ENCODE assay signal across 16 mouse cellular contexts in the genomic region with DNA sequence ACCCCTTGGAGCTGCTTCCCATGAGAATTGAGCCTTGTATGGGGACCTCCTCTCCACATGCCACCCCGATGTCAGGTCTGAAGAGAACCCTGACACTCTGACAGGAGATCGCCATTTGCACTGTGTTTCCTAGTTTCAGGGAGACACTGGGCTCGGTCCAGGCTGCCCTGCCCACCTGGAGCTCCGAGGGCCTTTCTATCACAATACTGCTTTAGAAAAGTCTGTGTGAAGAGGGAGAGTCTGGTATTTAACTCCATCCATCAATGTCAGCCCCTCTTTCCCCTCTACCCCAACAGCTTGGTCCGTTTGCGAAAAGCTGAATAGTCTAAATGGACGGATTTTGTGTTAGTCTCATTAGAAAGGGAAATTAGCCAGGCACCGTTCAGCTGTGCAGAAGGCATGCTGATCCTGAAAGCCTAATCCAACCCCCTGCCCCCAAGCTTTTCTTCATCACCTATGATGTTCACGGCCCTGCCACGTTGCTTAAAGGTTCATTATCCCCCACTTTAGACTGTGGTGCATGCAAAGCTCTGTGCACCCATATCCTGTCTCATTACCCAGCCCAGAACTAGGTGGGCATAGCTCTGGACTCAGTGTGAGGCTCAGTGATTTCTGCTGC.
DNase-seq lines count a peak whose midpoint lies in the region; ATAC-seq lines count a peak whose summit lies in the region.
"Had no signal": no experiment of that assay in that cellular context is flagged by ENCODE, and none has a peak within 500 bp of the region (broad histone marks: within the 10 kb centered on the region; RNA-seq: fewer than 3 reads in every experiment).

No protein-coding gene starts in this region.

- no peaks in the 10 kb centered on the region for H3K27me3 ChIP-seq in embryonic facial prominence, embryonic 10.5 days (replicated peaks; ENCODE audit: low read depth, poor library complexity, severe bottlenecking)
- H3K27me3 ChIP-seq in forebrain, embryonic 15.5 days = no peaks in the 10 kb centered on the region
- H3K27me3 ChIP-seq in neural tube, embryonic 12.5 days (replicated peaks) = no peaks in the 10 kb centered on the region
- H3K27me3 ChIP-seq: liver, embryonic 15.5 days had no signal

- H3K4me3 ChIP-seq in embryonic facial prominence, embryonic 10.5 days = no peak overlapping the region
- no peak overlapping the region for H3K4me3 ChIP-seq in forebrain, embryonic 15.5 days
- no peak overlapping the region for H3K4me3 ChIP-seq in neural tube, embryonic 12.5 days
- H3K4me3 ChIP-seq: heart, adult 2 months; limb, embryonic 10.5 days; liver, embryonic 15.5 days had no signal

- peaks cover 8% of the 10 kb centered on the region; the same call in 1 of the 2 replicates for H3K4me1 ChIP-seq in embryonic facial prominence, embryonic 10.5 days
- peaks cover 56% of the 10 kb centered on the region for H3K4me1 ChIP-seq in forebrain, embryonic 15.5 days
- peaks cover 11% of the 10 kb centered on the region for H3K4me1 ChIP-seq in neural tube, embryonic 12.5 days
- H3K4me1 ChIP-seq: liver, embryonic 15.5 days had no signal

- WGBS in embryonic facial prominence, embryonic 10.5 days = 52% methylated on average over 10 of the region's 10 CpGs
- 7% methylated on average over 10 of the region's 10 CpGs for WGBS in forebrain, embryonic 15.5 days
- WGBS in neural tube, embryonic 12.5 days = 12% methylated on average over 10 of the region's 10 CpGs

- H3K9ac ChIP-seq in forebrain, embryonic 15.5 days (replicated peaks) = no peak overlapping the region
- no peak overlapping the region for H3K9ac ChIP-seq in neural tube, embryonic 12.5 days
- H3K9ac ChIP-seq: liver, embryonic 15.5 days had no signal

- peak overlapping the region; percentile 28 for H3K4me2 ChIP-seq in forebrain, embryonic 15.5 days (replicated peaks)
- peak overlapping the region; percentile 21 for H3K4me2 ChIP-seq in neural tube, embryonic 12.5 days (replicated peaks)
- H3K4me2 ChIP-seq: liver, embryonic 15.5 days had no signal

- H3K9me3 ChIP-seq in embryonic facial prominence, embryonic 10.5 days = no peaks in the 10 kb centered on the region
- H3K9me3 ChIP-seq in forebrain, embryonic 15.5 days = no peaks in the 10 kb centered on the region
- H3K9me3 ChIP-seq in neural tube, embryonic 12.5 days = no peaks in the 10 kb centered on the region
- H3K9me3 ChIP-seq: limb, embryonic 10.5 days; liver, embryonic 15.5 days had no signal

- H3K27ac ChIP-seq in embryonic facial prominence, embryonic 10.5 days (replicated peaks) = peak overlapping the region; percentile 59; the same call in 1 of the 2 replicates
- peak overlapping the region; percentile 60 for H3K27ac ChIP-seq in forebrain, embryonic 15.5 days (replicated peaks)
- H3K27ac ChIP-seq in neural tube, embryonic 12.5 days = peak overlapping the region; percentile 59; the same call in 1 of the 2 replicates
- H3K27ac ChIP-seq: heart, adult 2 months; limb, embryonic 10.5 days; liver, embryonic 15.5 days had no signal

- no peaks in the 10 kb centered on the region for H3K36me3 ChIP-seq in embryonic facial prominence, embryonic 10.5 days (replicated peaks)
- H3K36me3 ChIP-seq in forebrain, embryonic 15.5 days = no peaks in the 10 kb centered on the region
- H3K36me3 ChIP-seq in neural tube, embryonic 12.5 days = no peaks in the 10 kb centered on the region
- H3K36me3 ChIP-seq: limb, embryonic 10.5 days; liver, embryonic 15.5 days had no signal

- DNase-seq in embryonic facial prominence, embryonic 10.5 days (ENCODE audit: low spot score) = no peak
- DNase-seq in mesoderm, embryonic 11.5 days (ENCODE audit: low read depth, low spot score) = peak; percentile 66
- no peak for DNase-seq in left cerebral cortex, postnatal 36 days (ENCODE audit: low spot score in 2 of 2)
- no peak for DNase-seq in left cerebral cortex, adult 8-10 months (ENCODE audit: low spot score in 2 of 2)
- no peak for DNase-seq in testis, postnatal 10 days (ENCODE audit: low spot score)
- DNase-seq: cerebellum, adult 8-10 months; heart, adult 2 months; heart, postnatal 14 days; kidney, adult 2 months; lung, postnatal 4 days; right cerebral cortex, postnatal 14 days; thymus, postnatal 14 days had no signal

- ATAC-seq in forebrain, embryonic 15.5 days (replicated peaks) = peak; percentile 93
- ATAC-seq in neural tube, embryonic 12.5 days (ENCODE audit: low FRiP score, low read depth) = peak; percentile 93

- intact Hi-C loops in left cerebral cortex, postnatal 36 days (cut with DNase I) = no loop called here
